Mouse (Mus musculus) right cerebral cortex, postnatal 4 days (tissue): ENCODE measurements around the gene Ccdc13.

Source experiments
- DNase-seq: peaks from one replicate; pipeline ENCODE4 v3.0.0-alpha.2; 2022

The Ccdc13 gene

GRCm38 (mm10) chr9:121838829-121839621 is at the start of gene Ccdc13:
Ccdc13 (minus strand) TSS chr9:121839461.
- peak; percentile 91 for DNase-seq

- no peak for DNase-seq
These were observed 42.8 kb upstream of the Ccdc13 start for GRCm38 (mm10) chr9:121882015-121882457.

GRCm38 (mm10) chr9:121881301-121881700 is 42.0 kb upstream of the Ccdc13 start:
- DNase-seq = no peak

GRCm38 (mm10) chr9:121880840-121881239 is 41.6 kb upstream of the Ccdc13 start:
- DNase-seq = peak; percentile 68

- DNase-seq = peak; percentile 29
These were observed 37.9 kb upstream of the Ccdc13 start for GRCm38 (mm10) chr9:121877052-121877740.

- DNase-seq = no peak
These were observed 34.3 kb upstream of the Ccdc13 start for GRCm38 (mm10) chr9:121873578-121873977.

- DNase-seq = no peak
These were observed 32.9 kb upstream of the Ccdc13 start for GRCm38 (mm10) chr9:121872062-121872683.

- no peak for DNase-seq
These were observed 30.8 kb upstream of the Ccdc13 start for GRCm38 (mm10) chr9:121869973-121870515.

- DNase-seq = no peak
These were observed 30.2 kb upstream of the Ccdc13 start for GRCm38 (mm10) chr9:121869432-121869831.

GRCm38 (mm10) chr9:121868236-121868635 is 29.0 kb upstream of the Ccdc13 start:
- no peak for DNase-seq

GRCm38 (mm10) chr9:121867632-121868031 is 28.4 kb upstream of the Ccdc13 start:
- no peak for DNase-seq

- DNase-seq = no peak
These were observed 26.3 kb upstream of the Ccdc13 start for GRCm38 (mm10) chr9:121865425-121866008.

- DNase-seq = no peak
These were observed 25.6 kb upstream of the Ccdc13 start for GRCm38 (mm10) chr9:121864837-121865236.

- no peak for DNase-seq
These were observed 21.7 kb upstream of the Ccdc13 start for GRCm38 (mm10) chr9:121860921-121861320.

- no peak for DNase-seq
These were observed 20.1 kb upstream of the Ccdc13 start for GRCm38 (mm10) chr9:121859345-121859744.

GRCm38 (mm10) chr9:121858153-121858488 is 18.9 kb upstream of the Ccdc13 start, which contains the start of gene Higd1a:
Higd1a (minus strand) TSS chr9:121858362.
- DNase-seq = no peak

GRCm38 (mm10) chr9:121857474-121858152 is 18.4 kb upstream of the Ccdc13 start:
- DNase-seq = peak; percentile 98

- DNase-seq = no peak
These were observed 17.6 kb upstream of the Ccdc13 start for GRCm38 (mm10) chr9:121856649-121857416.

GRCm38 (mm10) chr9:121854246-121854645 is 15.0 kb upstream of the Ccdc13 start:
- DNase-seq = no peak

- DNase-seq = no peak
These were observed 8.6 kb upstream of the Ccdc13 start for GRCm38 (mm10) chr9:121847842-121848241.

- no peak for DNase-seq
These were observed 7.9 kb upstream of the Ccdc13 start for GRCm38 (mm10) chr9:121847138-121847537.
